17 mouse cellular contexts compared by ENCODE assay signal in genomic region chr4:132904071-132904470, GRCm38 (mm10). TPM values are rescaled to one million over a fixed set of nuclear protein-coding genes. Genes with fewer than 3 reads are reported as not detected.
A peak's percentile ranks its signal among the peaks of the same experiment; 100 is the strongest.
DNase-seq lines count a peak whose midpoint lies in the region; ATAC-seq and TF ChIP-seq lines count a peak whose summit lies in the region.
"Had no signal": no experiment of that assay in that cellular context is flagged by ENCODE, and none has a peak within 500 bp of the region (broad histone marks: within the 10 kb centered on the region; RNA-seq: fewer than 3 reads in every experiment).

No protein-coding gene starts in this region.

- peaks cover 12% of the 10 kb centered on the region; the same call in 1 of the 2 replicates for H3K4me1 ChIP-seq in heart, embryonic 15.5 days (replicated peaks)
- peaks cover 3% of the 10 kb centered on the region; the same call in 1 of the 2 replicates for H3K4me1 ChIP-seq in heart, embryonic 11.5 days (ENCODE audit: control insufficient read depth, insufficient read depth, low read length)
- no peaks in the 10 kb centered on the region for H3K4me1 ChIP-seq in kidney, postnatal 0 days (replicated peaks; ENCODE audit: insufficient read depth, low read length)
- no peaks in the 10 kb centered on the region for H3K4me1 ChIP-seq in lung, postnatal 0 days (ENCODE audit: insufficient read depth, low read depth, low read length)
- H3K4me1 ChIP-seq: embryonic facial prominence, embryonic 12.5 days; forebrain, embryonic 15.5 days; hindbrain, embryonic 15.5 days; limb, embryonic 13.5 days; midbrain, embryonic 10.5 days had no signal

- H3K9ac ChIP-seq in heart, embryonic 15.5 days: no peak overlapping the region
- no peak overlapping the region for H3K9ac ChIP-seq in heart, embryonic 11.5 days (ENCODE audit: low read depth, low read length)
- no peak overlapping the region for H3K9ac ChIP-seq in kidney, postnatal 0 days (ENCODE audit: low read depth, low read length)
- H3K9ac ChIP-seq in lung, postnatal 0 days (replicated peaks; ENCODE audit: low read depth): no peak overlapping the region
- H3K9ac ChIP-seq: embryonic facial prominence, embryonic 12.5 days; forebrain, embryonic 15.5 days; hindbrain, embryonic 15.5 days; limb, embryonic 13.5 days had no signal

- TF ChIP-seq CTCF in kidney, postnatal 0 days (IDR thresholded peaks at IDR 0.05; ENCODE audit: low read depth): no peak
- no peak for TF ChIP-seq CTCF in lung, postnatal 0 days (IDR thresholded peaks at IDR 0.05)

- 79% methylated on average over 2 of the region's 2 CpGs for WGBS in heart, embryonic 15.5 days
- WGBS in heart, embryonic 11.5 days (ENCODE audit: insufficient replicate concordance): 84% methylated on average over 2 of the region's 2 CpGs
- 85% methylated on average over 2 of the region's 2 CpGs for WGBS in kidney, postnatal 0 days
- 80% methylated on average over 2 of the region's 2 CpGs for WGBS in lung, postnatal 0 days

- H3K9me3 ChIP-seq in heart, embryonic 15.5 days (replicated peaks): no peaks in the 10 kb centered on the region
- no peaks in the 10 kb centered on the region for H3K9me3 ChIP-seq in heart, embryonic 11.5 days (replicated peaks; ENCODE audit: control insufficient read depth, low read length)
- no peaks in the 10 kb centered on the region for H3K9me3 ChIP-seq in kidney, postnatal 0 days (replicated peaks; ENCODE audit: low read length)
- no peaks in the 10 kb centered on the region for H3K9me3 ChIP-seq in lung, postnatal 0 days (ENCODE audit: low read length)
- H3K9me3 ChIP-seq: embryonic facial prominence, embryonic 12.5 days; forebrain, embryonic 15.5 days; hindbrain, embryonic 15.5 days; limb, embryonic 13.5 days; midbrain, embryonic 10.5 days had no signal

- H3K27ac ChIP-seq in heart, embryonic 15.5 days: peak overlapping the region; percentile 31; the same call in 1 of the 2 replicates
- no peak overlapping the region for H3K27ac ChIP-seq in heart, embryonic 11.5 days (ENCODE audit: low read depth, low read length)
- H3K27ac ChIP-seq in kidney, postnatal 0 days: peak overlapping the region; percentile 81
- H3K27ac ChIP-seq in lung, postnatal 0 days (ENCODE audit: low read length): peak overlapping the region; percentile 72
- H3K27ac ChIP-seq: embryonic facial prominence, embryonic 12.5 days; forebrain, embryonic 15.5 days; hindbrain, embryonic 15.5 days; limb, embryonic 13.5 days; midbrain, embryonic 10.5 days had no signal

- TF ChIP-seq EP300 in lung, postnatal 0 days (IDR thresholded peaks at IDR 0.05): no peak

- DNase-seq in kidney, postnatal 0 days (ENCODE audit: low spot score): no peak
- DNase-seq in kidney, postnatal 25 days: no peak
- DNase-seq in lung, postnatal 0 days (ENCODE audit: low spot score): no peak
- no peak for DNase-seq in lung, postnatal 14 days
- DNase-seq: adrenal gland, adult 8-10 months; cerebellum, adult 2 months; layer of hippocampus, adult 9-11 months; right cerebral cortex, postnatal 14 days; thymus, postnatal 25 days had no signal

- H3K4me2 ChIP-seq in heart, embryonic 15.5 days: no peak overlapping the region
- H3K4me2 ChIP-seq in heart, embryonic 11.5 days: no peak overlapping the region
- no peak overlapping the region for H3K4me2 ChIP-seq in kidney, postnatal 0 days (ENCODE audit: low read length)
- H3K4me2 ChIP-seq in lung, postnatal 0 days (replicated peaks; ENCODE audit: low read depth, low read length): no peak overlapping the region
- H3K4me2 ChIP-seq: embryonic facial prominence, embryonic 12.5 days; forebrain, embryonic 15.5 days; hindbrain, embryonic 15.5 days; limb, embryonic 13.5 days had no signal

- H3K27me3 ChIP-seq in heart, embryonic 15.5 days: no peaks in the 10 kb centered on the region
- no peaks in the 10 kb centered on the region for H3K27me3 ChIP-seq in heart, embryonic 11.5 days (ENCODE audit: control insufficient read depth, insufficient read depth, low read length)
- H3K27me3 ChIP-seq in kidney, postnatal 0 days (ENCODE audit: insufficient read depth, low read length): no peaks in the 10 kb centered on the region
- H3K27me3 ChIP-seq in lung, postnatal 0 days (replicated peaks; ENCODE audit: insufficient read depth, low read length): no peaks in the 10 kb centered on the region
- H3K27me3 ChIP-seq: embryonic facial prominence, embryonic 12.5 days; forebrain, embryonic 15.5 days; hindbrain, embryonic 15.5 days; limb, embryonic 13.5 days had no signal

- no peak overlapping the region for H3K4me3 ChIP-seq in heart, embryonic 15.5 days
- H3K4me3 ChIP-seq in heart, embryonic 11.5 days (ENCODE audit: low read depth, low read length): no peak overlapping the region
- no peak overlapping the region for H3K4me3 ChIP-seq in kidney, postnatal 0 days (replicated peaks; ENCODE audit: low read depth, low read length)
- H3K4me3 ChIP-seq in lung, postnatal 0 days (ENCODE audit: low read depth, low read length): no peak overlapping the region
- H3K4me3 ChIP-seq: embryonic facial prominence, embryonic 12.5 days; forebrain, embryonic 15.5 days; hindbrain, embryonic 15.5 days; limb, embryonic 13.5 days; midbrain, embryonic 10.5 days had no signal

- H3K36me3 ChIP-seq in heart, embryonic 15.5 days: peaks cover 29% of the 10 kb centered on the region
- peaks cover 13% of the 10 kb centered on the region for H3K36me3 ChIP-seq in heart, embryonic 11.5 days (ENCODE audit: control insufficient read depth, insufficient read depth, low read length)
- H3K36me3 ChIP-seq in kidney, postnatal 0 days (ENCODE audit: insufficient read depth, low read length): peaks cover 16% of the 10 kb centered on the region
- H3K36me3 ChIP-seq in lung, postnatal 0 days (ENCODE audit: insufficient read depth, low read length): peaks cover 26% of the 10 kb centered on the region

- no peak for ATAC-seq in heart, embryonic 15.5 days (replicated peaks; ENCODE audit: insufficient number of reproducible peaks, insufficient read depth, low FRiP score, low read depth)
- ATAC-seq in heart, embryonic 11.5 days (replicated peaks; ENCODE audit: insufficient number of reproducible peaks, low FRiP score, low TSS enrichment): no peak
- ATAC-seq in kidney, postnatal 0 days (replicated peaks; ENCODE audit: low FRiP score, low read depth): no peak
- no peak for ATAC-seq in lung, postnatal 0 days
- 0 out of 2 replicates have a peak, but pooled peaks have one; percentile 41 for ATAC-seq in megakaryocyte-erythroid progenitor cell, adult 5-6 weeks (replicated peaks; ENCODE audit: low FRiP score, low TSS enrichment, poor library complexity, severe bottlenecking)
- ATAC-seq: forebrain, embryonic 15.5 days had no signal

RNA-seq across cellular contexts. Expression of gene Fam76a, which starts 18.3 kb away (rescaled TPM):
- polyA plus RNA-seq in heart, embryonic 15.5 days (2015; fragmentation: Nextera tagmentation; extraction: Ambion mirVana): 37.0 and 40.0 TPM in 2 replicates
- 31.2 and 33.4 TPM in 2 replicates for polyA plus RNA-seq in heart, embryonic 11.5 days (2014; fragmentation: Nextera tagmentation; extraction: Ambion mirVana)
- 44.8 and 47.1 TPM in 2 replicates for polyA plus RNA-seq in kidney, postnatal 0 days (2015; fragmentation: Nextera tagmentation; extraction: Ambion mirVana)
- polyA plus RNA-seq in lung, postnatal 0 days (2015; fragmentation: Nextera tagmentation; extraction: Ambion mirVana): 53.9 and 57.6 TPM in 2 replicates
- 20.0 and 23.9 TPM in 2 replicates for total RNA-seq in megakaryocyte-erythroid progenitor cell, adult 5-6 weeks (2014; fragmentation: Nextera tagmentation)
- total RNA-seq in megakaryocyte-erythroid progenitor cell, adult 5-6 weeks (2017): 23.2 and 26.7 TPM in 2 replicates

RNA-seq across cellular contexts. Expression of gene Stx12, which starts 19.8 kb away (rescaled TPM):
- polyA plus RNA-seq in heart, embryonic 15.5 days (2015; fragmentation: Nextera tagmentation; extraction: Ambion mirVana): 51.9 and 52.0 TPM in 2 replicates
- polyA plus RNA-seq in heart, embryonic 11.5 days (2014; fragmentation: Nextera tagmentation; extraction: Ambion mirVana): 66.8 and 67.5 TPM in 2 replicates
- polyA plus RNA-seq in kidney, postnatal 0 days (2015; fragmentation: Nextera tagmentation; extraction: Ambion mirVana): 59.5 and 60.7 TPM in 2 replicates
- 80.8 and 85.9 TPM in 2 replicates for polyA plus RNA-seq in lung, postnatal 0 days (2015; fragmentation: Nextera tagmentation; extraction: Ambion mirVana)
- total RNA-seq in megakaryocyte-erythroid progenitor cell, adult 5-6 weeks (2014; fragmentation: Nextera tagmentation): 18.9 and 26.4 TPM in 2 replicates
- 24.7 and 25.4 TPM in 2 replicates for total RNA-seq in megakaryocyte-erythroid progenitor cell, adult 5-6 weeks (2017)
